Comparison of ENCODE assay signal across 21 mouse cellular contexts in genomic region chr11:31906499-31906898, GRCm38 (mm10). TPM values are rescaled to one million over a fixed set of nuclear protein-coding genes. Genes with fewer than 3 reads are reported as not detected.
DNase-seq lines count a peak whose midpoint lies in the region; ATAC-seq and TF ChIP-seq lines count a peak whose summit lies in the region.
"Had no signal": no experiment of that assay in that cellular context is flagged by ENCODE, and none has a peak within 500 bp of the region (broad histone marks: within the 10 kb centered on the region; RNA-seq: fewer than 3 reads in every experiment).

No protein-coding gene starts in this region.

- no peak overlapping the region for H3K4me2 ChIP-seq in heart, embryonic 15.5 days
- H3K4me2 ChIP-seq in liver, postnatal 0 days (ENCODE audit: low read depth, low read length) = no peak overlapping the region
- H3K4me2 ChIP-seq: hindbrain, embryonic 15.5 days; lung, embryonic 14.5 days; midbrain, embryonic 15.5 days; stomach, embryonic 15.5 days had no signal

- DNase-seq in heart, postnatal 4 days = no peak
- DNase-seq in left cerebral cortex, adult 2 months (ENCODE audit: extremely low spot score in 1 of 2, low spot score in 2 of 2) = no peak
- no peak for DNase-seq in left cerebral cortex, postnatal 10 days (ENCODE audit: extremely low spot score in 1 of 2, low spot score in 2 of 2)
- peak; percentile 9 for DNase-seq in gastrocnemius, postnatal 10 days
- no peak for DNase-seq in liver, postnatal 0 days
- DNase-seq in thymus, postnatal 10 days (ENCODE audit: low spot score in 2 of 2) = no peak
- no peak for DNase-seq in lung, postnatal 36 days
- DNase-seq: adrenal gland, adult 2 months; cerebellum, adult 18-20 months; kidney, postnatal 14 days; layer of hippocampus, postnatal 36 days; lung, embryonic 14.5 days; right cerebral cortex, postnatal 4 days; thymus, postnatal 14 days had no signal

- H3K4me3 ChIP-seq in heart, embryonic 15.5 days = no peak overlapping the region
- no peak overlapping the region for H3K4me3 ChIP-seq in left cerebral cortex, adult 2 months
- H3K4me3 ChIP-seq in liver, postnatal 0 days (ENCODE audit: low read depth, low read length) = no peak overlapping the region
- H3K4me3 ChIP-seq: hindbrain, embryonic 15.5 days; limb, embryonic 10.5 days; midbrain, embryonic 15.5 days; stomach, embryonic 15.5 days had no signal

- H3K9me3 ChIP-seq in heart, embryonic 15.5 days (replicated peaks) = no peaks in the 10 kb centered on the region
- H3K9me3 ChIP-seq in liver, postnatal 0 days (ENCODE audit: low read length) = no peaks in the 10 kb centered on the region
- H3K9me3 ChIP-seq: hindbrain, embryonic 15.5 days; limb, embryonic 10.5 days; midbrain, embryonic 15.5 days; stomach, embryonic 15.5 days had no signal

- H3K36me3 ChIP-seq in heart, embryonic 15.5 days = no peaks in the 10 kb centered on the region
- H3K36me3 ChIP-seq in liver, postnatal 0 days (replicated peaks; ENCODE audit: insufficient read depth, low read length) = peaks cover 15% of the 10 kb centered on the region
- H3K36me3 ChIP-seq: hindbrain, embryonic 15.5 days; limb, embryonic 10.5 days; midbrain, embryonic 15.5 days; stomach, embryonic 15.5 days had no signal

- TF ChIP-seq CTCF in left cerebral cortex, adult 2 months (IDR thresholded peaks at IDR 0.05) = no peak
- TF ChIP-seq CTCF in liver, postnatal 0 days (IDR thresholded peaks at IDR 0.05; ENCODE audit: low read depth) = no peak

- H3K9ac ChIP-seq in heart, embryonic 15.5 days = no peak overlapping the region
- H3K9ac ChIP-seq in liver, postnatal 0 days (replicated peaks) = no peak overlapping the region
- H3K9ac ChIP-seq: hindbrain, embryonic 15.5 days; lung, embryonic 14.5 days; midbrain, embryonic 15.5 days; stomach, embryonic 15.5 days had no signal

- peaks cover 29% of the 10 kb centered on the region for H3K4me1 ChIP-seq in heart, embryonic 15.5 days (replicated peaks)
- H3K4me1 ChIP-seq in liver, postnatal 0 days (ENCODE audit: insufficient read depth) = peaks cover 18% of the 10 kb centered on the region
- H3K4me1 ChIP-seq: limb, embryonic 10.5 days; midbrain, embryonic 15.5 days; stomach, embryonic 15.5 days had no signal

- H3K27ac ChIP-seq in heart, embryonic 15.5 days = peak overlapping the region; percentile 56
- peak overlapping the region; percentile 12; the same call in 1 of the 2 replicates for H3K27ac ChIP-seq in left cerebral cortex, adult 2 months
- H3K27ac ChIP-seq in liver, postnatal 0 days (ENCODE audit: low read depth) = 0 out of 2 replicates have a peak overlapping the region, but pooled peaks have one; percentile 18
- H3K27ac ChIP-seq: hindbrain, embryonic 15.5 days; limb, embryonic 10.5 days; midbrain, embryonic 15.5 days; stomach, embryonic 15.5 days had no signal

- intact Hi-C loops in left cerebral cortex, adult 2 months (cut with DNase I) = no loop called here
- intact Hi-C loops in left cerebral cortex, postnatal 10 days (cut with DNase I) = no loop called here

- TF ChIP-seq EP300 in liver, postnatal 0 days (IDR thresholded peaks at IDR 0.05; ENCODE audit: low read depth) = no peak

- no peaks in the 10 kb centered on the region for H3K27me3 ChIP-seq in heart, embryonic 15.5 days
- H3K27me3 ChIP-seq in liver, postnatal 0 days (ENCODE audit: insufficient read depth, low read length) = no peaks in the 10 kb centered on the region
- H3K27me3 ChIP-seq: hindbrain, embryonic 15.5 days; midbrain, embryonic 15.5 days; stomach, embryonic 15.5 days had no signal

- no peak for ATAC-seq in heart, embryonic 15.5 days (replicated peaks; ENCODE audit: insufficient number of reproducible peaks, insufficient read depth, low FRiP score, low read depth)
- no peak for ATAC-seq in liver, postnatal 0 days
- ATAC-seq: midbrain, embryonic 15.5 days had no signal

RNA-seq across cellular contexts. Expression of gene Cpeb4, which starts 34.5 kb away (rescaled TPM):
- polyA plus RNA-seq in heart, embryonic 15.5 days (2015; fragmentation: Nextera tagmentation; extraction: Ambion mirVana) = 5.9 and 6.4 TPM in 2 replicates
- total RNA-seq in heart, postnatal 4 days (2021) = 10 to 100 TPM; 63.1 to 71.0 TPM
- 100 to 1,000 TPM; 159 to 169 TPM for total RNA-seq in left cerebral cortex, adult 2 months (2021)
- 100 to 1,000 TPM; 157 to 163 TPM for total RNA-seq in left cerebral cortex, postnatal 10 days (2021)
- 10 to 100 TPM; 75.9 to 76.8 TPM for total RNA-seq in gastrocnemius, postnatal 10 days (2021)
- 7.0 and 10.0 TPM in 2 replicates for polyA plus RNA-seq in liver, postnatal 0 days (2015; fragmentation: Nextera tagmentation; extraction: Ambion mirVana)

RNA-seq across cellular contexts. Expression of gene 4930524B15Rik, which starts 58.9 kb away (rescaled TPM):
- 0.31 TPM in 1 of 2 replicates, not detected in the other for polyA plus RNA-seq in heart, embryonic 15.5 days (2015; fragmentation: Nextera tagmentation; extraction: Ambion mirVana)
- not detected for total RNA-seq in heart, postnatal 4 days (2021)
- not detected for total RNA-seq in left cerebral cortex, adult 2 months (2021)
- under 1 TPM in 1 of 2 experiments, not detected in 1; 0.17 TPM for total RNA-seq in left cerebral cortex, postnatal 10 days (2021)
- total RNA-seq in gastrocnemius, postnatal 10 days (2021) = not detected
- polyA plus RNA-seq in liver, postnatal 0 days (2015; fragmentation: Nextera tagmentation; extraction: Ambion mirVana) = not detected in 2 replicates
- total RNA-seq: adrenal gland, adult 2 months; heart, adult 8-10 months; layer of hippocampus, postnatal 36 days had no signal
- polyA plus RNA-seq: adrenal gland, adult 2 months; embryonic facial prominence, embryonic 11.5 days; lung, embryonic 14.5 days; stomach, embryonic 15.5 days had no signal
